Mouse (Mus musculus): ENCODE measurements around the gene Steap4. TPM values are rescaled to one million over a fixed set of nuclear protein-coding genes. Genes with fewer than 3 reads are reported as not detected.

Steap4 gene
- not detected in 2 replicates for total RNA-seq (2014; fragmentation: Nextera tagmentation)
- 0.12 TPM in 1 of 2 replicates, not detected in the other for total RNA-seq (2017)
- polyA plus RNA-seq (2012), result not detected in 2 replicates

DNA sequence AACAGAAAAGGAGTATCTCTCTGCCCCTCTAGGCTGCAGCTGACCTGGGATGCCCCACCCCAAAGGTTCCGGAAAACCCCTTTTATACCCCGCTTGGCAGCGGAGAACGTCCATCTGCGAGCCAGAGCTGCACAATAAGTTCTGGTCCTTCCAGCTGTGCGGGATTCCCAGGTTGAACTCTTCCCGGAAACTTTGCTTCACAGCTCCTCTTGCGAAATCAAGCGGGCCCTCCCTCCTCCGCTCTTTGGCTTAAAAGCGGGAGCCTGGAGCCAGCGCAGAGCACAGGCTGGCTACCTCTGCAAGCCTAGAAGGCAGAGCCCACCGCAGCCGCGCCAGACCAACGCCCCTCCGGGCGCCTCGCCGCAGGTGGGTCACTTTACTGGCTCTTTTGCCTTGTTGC lies at the start of gene Steap4:
Gene Steap4 (plus strand): TSS at position 282 of the 400 bp plus-strand sequence.
- no peak within 1 kb of the TSS for H3K4me3 ChIP-seq (ENCODE audit: low read depth, low read length)
- TF ChIP-seq GATA2 (IDR thresholded peaks at IDR 0.05; ENCODE audit: borderline replicate concordance, low read depth, low read length) (no peak), GATA1 (IDR thresholded peaks at IDR 0.05; ENCODE audit: borderline replicate concordance, low read length) (no peak), TAL1 (conservative IDR thresholded peaks at IDR 0.05; ENCODE audit: low read depth, low read length) (no peak), CTCF (IDR thresholded peaks at IDR 0.05; ENCODE audit: low read depth, low read length) (no peak), POLR2AphosphoS5 (IDR thresholded peaks at IDR 0.05; ENCODE audit: insufficient replicate concordance, low read depth, low read length) (no peak)
- H3K27me3 ChIP-seq (ENCODE audit: insufficient read depth, low read length), result no peaks in the 10 kb centered on the region; the same call in 1 of the 2 replicates
- ATAC-seq (ENCODE audit: extremely low read depth, insufficient number of reproducible peaks, low FRiP score, poor library complexity, severe bottlenecking) (no peak), DNase-seq (ENCODE audit: low spot score) (no peak)
- H3K9me3 ChIP-seq (replicated peaks), result no peaks in the 10 kb centered on the region
- H3K36me3 ChIP-seq (replicated peaks), result no peaks in the 10 kb centered on the region
- H3K4me1 ChIP-seq (ENCODE audit: insufficient read depth, low read depth, low read length), result no peaks in the 10 kb centered on the region

DNA sequence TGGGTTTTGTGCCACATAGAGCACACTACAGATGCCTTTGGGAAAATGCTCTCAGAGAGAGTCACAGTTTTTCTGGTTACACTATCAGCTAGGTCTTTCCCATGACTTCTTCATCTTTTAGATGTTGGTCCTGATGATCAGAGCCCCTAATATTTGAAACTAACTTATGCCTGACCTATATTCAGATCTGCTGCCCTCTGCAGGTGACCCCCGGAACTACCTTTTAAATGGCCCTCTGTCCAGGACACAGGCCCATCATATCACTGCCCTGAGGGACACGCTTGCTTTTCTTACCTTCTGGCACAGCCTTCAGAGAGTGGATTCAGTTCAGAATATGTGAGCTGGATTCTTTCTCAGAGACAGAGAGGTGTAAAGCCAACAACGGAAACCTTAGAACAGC lies 48.3 kb upstream of the Steap4 start:
- H3K27me3 ChIP-seq (ENCODE audit: insufficient read depth, low read length), result no peaks in the 10 kb centered on the region
- no peaks in the 10 kb centered on the region for H3K9me3 ChIP-seq (replicated peaks)
- no peaks in the 10 kb centered on the region for H3K4me1 ChIP-seq (ENCODE audit: insufficient read depth, low read depth, low read length)
- H3K36me3 ChIP-seq (replicated peaks), result no peaks in the 10 kb centered on the region
- no peak for DNase-seq (ENCODE audit: low spot score)
- no peak overlapping the region for H3K4me3 ChIP-seq (ENCODE audit: low read depth, low read length)
- ATAC-seq (ENCODE audit: extremely low read depth, insufficient number of reproducible peaks, low FRiP score, poor library complexity, severe bottlenecking), result no peak
- TF ChIP-seq CTCF (IDR thresholded peaks at IDR 0.05; ENCODE audit: low read depth, low read length) (no peak), TAL1 (conservative IDR thresholded peaks at IDR 0.05; ENCODE audit: low read depth, low read length) (no peak), GATA1 (IDR thresholded peaks at IDR 0.05; ENCODE audit: borderline replicate concordance, low read length) (no peak), GATA2 (IDR thresholded peaks at IDR 0.05; ENCODE audit: borderline replicate concordance, low read depth, low read length) (no peak), POLR2AphosphoS5 (IDR thresholded peaks at IDR 0.05; ENCODE audit: insufficient replicate concordance, low read depth, low read length) (no peak)

DNA sequence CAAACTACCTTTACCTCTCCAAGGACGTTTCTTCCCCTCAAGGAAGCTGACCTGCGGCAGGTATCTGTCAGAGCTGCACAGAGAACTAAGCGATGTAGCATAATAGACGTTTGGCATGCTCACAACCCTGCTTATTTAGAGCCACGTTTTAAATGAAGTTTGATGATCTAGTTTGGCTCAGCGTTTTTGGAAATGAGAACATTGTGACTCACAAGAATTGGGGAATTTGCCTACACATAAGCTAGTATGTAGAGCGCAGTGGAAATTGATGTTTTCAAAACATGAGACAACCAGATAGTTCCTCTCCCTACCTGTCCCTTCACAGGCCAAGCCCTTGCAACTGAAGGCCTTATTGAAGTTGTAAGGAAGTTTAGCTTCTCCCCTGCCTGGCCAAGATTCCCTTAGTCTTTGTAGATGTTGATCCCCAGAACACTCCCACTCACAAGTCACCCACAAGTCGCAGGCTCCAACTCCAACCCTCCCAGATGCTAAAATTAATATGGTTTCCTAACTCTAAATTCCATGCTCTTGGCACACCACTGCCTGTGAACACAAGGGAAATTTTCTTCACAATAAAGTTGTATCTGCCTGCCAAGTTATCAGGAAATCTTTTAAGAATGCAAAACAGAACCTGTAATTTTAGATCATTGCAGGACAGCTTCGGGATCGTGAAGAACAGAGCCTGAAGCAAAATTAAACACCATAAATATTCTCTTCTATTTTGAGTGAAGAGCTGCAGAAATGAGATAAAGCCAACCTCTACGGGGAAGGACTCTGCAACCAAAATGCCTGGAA lies 42.6 kb upstream of the Steap4 start:
- no peaks in the 10 kb centered on the region for H3K9me3 ChIP-seq (replicated peaks)
- H3K4me1 ChIP-seq (ENCODE audit: insufficient read depth, low read depth, low read length), result no peaks in the 10 kb centered on the region
- no peak for ATAC-seq (ENCODE audit: extremely low read depth, insufficient number of reproducible peaks, low FRiP score, poor library complexity, severe bottlenecking)
- H3K36me3 ChIP-seq (replicated peaks), result no peaks in the 10 kb centered on the region
- H3K27me3 ChIP-seq (ENCODE audit: insufficient read depth, low read length), result no peaks in the 10 kb centered on the region
- no peak overlapping the region for H3K4me3 ChIP-seq (ENCODE audit: low read depth, low read length)
- no peak for DNase-seq (ENCODE audit: low spot score)
- TF ChIP-seq CTCF (IDR thresholded peaks at IDR 0.05; ENCODE audit: low read depth, low read length) (no peak), GATA2 (IDR thresholded peaks at IDR 0.05; ENCODE audit: borderline replicate concordance, low read depth, low read length) (no peak), POLR2AphosphoS5 (IDR thresholded peaks at IDR 0.05; ENCODE audit: insufficient replicate concordance, low read depth, low read length) (no peak), GATA1 (IDR thresholded peaks at IDR 0.05; ENCODE audit: borderline replicate concordance, low read length) (no peak), TAL1 (conservative IDR thresholded peaks at IDR 0.05; ENCODE audit: low read depth, low read length) (no peak)

DNA sequence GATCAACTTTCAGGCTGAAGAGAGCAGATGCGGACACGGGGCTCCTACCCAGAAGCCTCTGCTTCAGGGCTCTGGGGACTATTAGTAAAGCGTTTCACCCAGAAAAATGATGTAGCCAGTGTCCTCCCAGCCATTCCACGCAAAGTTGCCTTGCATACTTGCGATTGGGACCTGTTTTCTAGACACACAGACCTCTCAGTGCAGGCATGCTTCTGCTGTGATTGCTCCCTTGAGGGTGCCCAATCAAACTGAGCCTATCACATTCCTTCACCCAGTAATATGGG lies 42.0 kb upstream of the Steap4 start:
- no peak overlapping the region for H3K4me3 ChIP-seq (ENCODE audit: low read depth, low read length)
- no peaks in the 10 kb centered on the region for H3K9me3 ChIP-seq (replicated peaks)
- no peak for DNase-seq (ENCODE audit: low spot score)
- no peaks in the 10 kb centered on the region for H3K4me1 ChIP-seq (ENCODE audit: insufficient read depth, low read depth, low read length)
- no peak for TF ChIP-seq POLR2AphosphoS5 (IDR thresholded peaks at IDR 0.05; ENCODE audit: insufficient replicate concordance, low read depth, low read length)
- no peaks in the 10 kb centered on the region for H3K36me3 ChIP-seq (replicated peaks)
- no peaks in the 10 kb centered on the region for H3K27me3 ChIP-seq (ENCODE audit: insufficient read depth, low read length)
- ATAC-seq (ENCODE audit: extremely low read depth, insufficient number of reproducible peaks, low FRiP score, poor library complexity, severe bottlenecking), result no peak

DNA sequence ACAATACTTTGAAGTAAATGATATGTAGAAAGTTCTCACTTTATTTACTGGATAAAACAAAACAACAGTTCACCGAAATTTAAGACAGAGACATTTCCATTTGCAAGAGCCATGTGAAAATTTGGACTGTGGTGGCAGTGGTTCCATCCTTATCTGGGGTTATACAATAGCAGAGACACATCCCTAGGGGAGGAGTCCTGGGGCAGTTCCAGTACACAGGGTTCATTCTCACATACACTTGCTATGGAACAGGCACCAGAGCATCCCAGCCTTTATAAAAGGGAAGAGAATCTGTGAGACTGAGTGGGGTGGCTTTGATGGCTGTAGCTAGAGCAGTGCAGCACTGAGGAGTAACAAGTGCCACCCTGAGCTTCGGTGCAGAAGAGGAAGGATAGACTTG lies 40.6 kb upstream of the Steap4 start:
- H3K36me3 ChIP-seq (replicated peaks), result no peaks in the 10 kb centered on the region

DNA sequence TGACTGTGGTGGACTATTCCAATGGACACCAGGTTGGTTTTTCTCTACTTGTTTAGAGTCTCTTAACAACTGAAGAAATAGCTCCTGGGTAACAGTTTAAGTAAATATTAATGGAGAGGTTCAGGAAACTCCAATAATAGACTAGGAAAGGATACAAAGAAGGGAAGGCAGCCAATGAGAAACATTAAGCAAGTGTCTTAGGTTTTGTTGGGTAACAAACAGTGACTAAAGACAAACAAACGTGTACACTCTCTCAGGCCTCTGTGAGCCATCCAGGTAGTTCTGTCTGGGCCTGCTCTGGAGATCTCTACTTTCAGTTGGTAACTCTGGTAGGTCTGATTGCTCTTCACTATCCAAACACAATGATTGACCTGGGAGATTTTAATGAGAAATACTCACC lies 37.5 kb upstream of the Steap4 start:
- Histone ChIP-seq H3K36me3 (replicated peaks) (no peaks in the 10 kb centered on the region), H3K9me3 (replicated peaks) (no peaks in the 10 kb centered on the region), H3K4me1 (ENCODE audit: insufficient read depth, low read depth, low read length) (no peaks in the 10 kb centered on the region), H3K4me3 (ENCODE audit: low read depth, low read length) (no peak overlapping the region), H3K27me3 (ENCODE audit: insufficient read depth, low read length) (no peaks in the 10 kb centered on the region)
- no peak for TF ChIP-seq TAL1 (conservative IDR thresholded peaks at IDR 0.05; ENCODE audit: low read depth, low read length)
- TF ChIP-seq POLR2AphosphoS5 (IDR thresholded peaks at IDR 0.05; ENCODE audit: insufficient replicate concordance, low read depth, low read length), result no peak
- no peak for TF ChIP-seq GATA1 (IDR thresholded peaks at IDR 0.05; ENCODE audit: borderline replicate concordance, low read length)
- TF ChIP-seq GATA2 (IDR thresholded peaks at IDR 0.05; ENCODE audit: borderline replicate concordance, low read depth, low read length), result no peak
- no peak for TF ChIP-seq CTCF (IDR thresholded peaks at IDR 0.05; ENCODE audit: low read depth, low read length)
- DNase-seq (ENCODE audit: low spot score) (no peak), ATAC-seq (ENCODE audit: extremely low read depth, insufficient number of reproducible peaks, low FRiP score, poor library complexity, severe bottlenecking) (no peak)

More for the DNA sequence above, 40.6 kb upstream of the Steap4 start:
- Histone ChIP-seq H3K4me3 (ENCODE audit: low read depth, low read length) (no peak overlapping the region), H3K27me3 (ENCODE audit: insufficient read depth, low read length) (no peaks in the 10 kb centered on the region), H3K9me3 (replicated peaks) (no peaks in the 10 kb centered on the region), H3K4me1 (ENCODE audit: insufficient read depth, low read depth, low read length) (no peaks in the 10 kb centered on the region)
- no peak for DNase-seq (ENCODE audit: low spot score)
- ATAC-seq (ENCODE audit: extremely low read depth, insufficient number of reproducible peaks, low FRiP score, poor library complexity, severe bottlenecking), result no peak
- TF ChIP-seq CTCF (IDR thresholded peaks at IDR 0.05; ENCODE audit: low read depth, low read length) (no peak), GATA1 (IDR thresholded peaks at IDR 0.05; ENCODE audit: borderline replicate concordance, low read length) (no peak)
